Mouse (Mus musculus) lung, adult 2 months (tissue): ENCODE data around the gene Zfp420. TPM values are rescaled to one million over a fixed set of nuclear protein-coding genes. Genes with fewer than 3 reads are reported as not detected.
A peak's percentile ranks its signal among the peaks of the same experiment; 100 is the strongest.
"Not testable (repeated sequence)": the region's sequence is repeated elsewhere in the genome, so short reads cannot be mapped to it uniquely, and the experiment has no call there.

Experiments
- DNase-seq: peaks from one replicate; pipeline ENCODE4 v3.0.0; 2022
- H3K4me1 ChIP-seq: fragments of 200-500 bp; 2 replicates; pipeline ENCODE4 v1.6.1; 2011; ENCODE audit warnings: low read length; ENCODE audit not compliant: control insufficient read depth, insufficient read depth
- H3K4me3 ChIP-seq: fragments of 200-500 bp; replicated peaks from 2 replicates; pipeline ENCODE3; 2011; ENCODE audit warnings: low read depth, mild to moderate bottlenecking, control low read depth, low read length; ENCODE audit errors: extremely low read depth
- CTCF ChIP-seq: fragments of 200-500 bp; IDR thresholded peaks from 2 replicates; pipeline ENCODE4 v1.5.1; 2011; ENCODE audit warnings: mild to moderate bottlenecking, low read length, control low read depth; ENCODE audit not compliant: insufficient read depth
- POLR2A ChIP-seq: fragments of 200-500 bp; IDR thresholded peaks from 2 replicates; pipeline ENCODE4 v1.6.1; 2011; ENCODE audit warnings: low read depth, mild to moderate bottlenecking, control low read depth, low read length, borderline replicate concordance; ENCODE audit errors: extremely low read depth
- WGBS: fragments of 180-500 bp; shearing (Covaris S2); methylation state at CpG from one replicate; pipeline ENCODE4 v1.1.7; 2018; 5-methylcytosine and 5-hydroxymethylcytosine counted together
- polyA plus RNA-seq: library from polyadenylated mRNA; depleted of rRNA; stranded (reverse); fragments of >200 nt; gene quantifications from 2 replicates; pipeline ENCODE4 v1.2.3, GENCODE M21; 2012

Gene Zfp420
- polyA plus RNA-seq, 1 experiment: 1.8 TPM

GRCm38 (mm10) chr7:29839256-29839655 is 20.5 kb upstream of the Zfp420 start:
- DNase-seq: no peak
- TF ChIP-seq CTCF: no peak
- no peak for TF ChIP-seq POLR2A
- H3K4me1 ChIP-seq: no peaks in the 10 kb centered on the region
- H3K4me3 ChIP-seq: no peak overlapping the region
- 82% methylated on average over 3 of the region's 3 CpGs for WGBS

GRCm38 (mm10) chr7:29842105-29842504 is 17.7 kb upstream of the Zfp420 start:
- Histone ChIP-seq H3K4me3 (no peak overlapping the region), H3K4me1 (no peaks in the 10 kb centered on the region)
- TF ChIP-seq POLR2A (no peak), CTCF (no peak)
- DNase-seq: no peak
- WGBS: 91% methylated on average over 1 of the region's 1 CpGs

- H3K4me3 ChIP-seq: no peak overlapping the region
- no peak for TF ChIP-seq CTCF
- WGBS: 90% methylated on average over 5 of the region's 5 CpGs
- no peak for DNase-seq
- no peaks in the 10 kb centered on the region for H3K4me1 ChIP-seq
Measured at GRCm38 (mm10) chr7:29844616-29845015, 15.2 kb upstream of the Zfp420 start.

GRCm38 (mm10) chr7:29852831-29853218 is 7.0 kb upstream of the Zfp420 start:
- no peak for TF ChIP-seq CTCF
- TF ChIP-seq POLR2A: no peak
- Histone ChIP-seq H3K4me1 (0 out of 2 replicates have a peak, but pooled peaks cover 3% of the 10 kb centered on the region), H3K4me3 (peak overlapping the region; percentile 97)
- 50% methylated on average over 9 of the region's 9 CpGs for WGBS
- no peak for DNase-seq

GRCm38 (mm10) chr7:29853219-29853842 is 6.4 kb upstream of the Zfp420 start, which contains the start of gene Zfp940:
Gene Zfp940 (minus strand): TSS chr7:29853669.
- DNase-seq: peak; percentile 87
- TF ChIP-seq CTCF: no peak
- no peak for TF ChIP-seq POLR2A
- 2% methylated on average over 21 of the region's 21 CpGs for WGBS
- Histone ChIP-seq H3K4me1 (0 out of 2 replicates have a peak, but pooled peaks cover 3% of the 10 kb centered on the region), H3K4me3 (peak within 1 kb of the TSS; percentile 97)

- 90% methylated on average over 7 of the region's 7 CpGs for WGBS
- no peak for DNase-seq
- Histone ChIP-seq H3K4me1 (peaks cover 2% of the 10 kb centered on the region; the same call in 1 of the 2 replicates), H3K4me3 (no peak overlapping the region)
- no peak for TF ChIP-seq CTCF
- no peak for TF ChIP-seq POLR2A
Measured at GRCm38 (mm10) chr7:29861660-29862059, 1.9 kb downstream of the Zfp420 start.

- TF ChIP-seq POLR2A (no peak), CTCF (no peak)
- Histone ChIP-seq H3K4me3 (no peak overlapping the region), H3K4me1 (no peaks in the 10 kb centered on the region)
- DNase-seq: no peak
- WGBS: 95% methylated on average over 10 of the region's 10 CpGs
Measured at GRCm38 (mm10) chr7:29874256-29874655, 14.5 kb downstream of the Zfp420 start.

GRCm38 (mm10) chr7:29877561-29877960 is 17.8 kb downstream of the Zfp420 start:
- 95% methylated on average over 9 of the region's 9 CpGs for WGBS
- not testable (repeated sequence) for H3K4me1 ChIP-seq, H3K4me3 ChIP-seq, DNase-seq

- DNase-seq: no peak
- TF ChIP-seq CTCF (no peak), POLR2A (no peak)
- H3K4me1 ChIP-seq: no peaks in the 10 kb centered on the region
- WGBS: 78% methylated on average over 7 of the region's 7 CpGs
- H3K4me3 ChIP-seq: no peak overlapping the region
Measured at GRCm38 (mm10) chr7:29880056-29880455, 20.3 kb downstream of the Zfp420 start.

- Histone ChIP-seq H3K4me1 (no peaks in the 10 kb centered on the region), H3K4me3 (no peak overlapping the region)
- 61% methylated on average over 7 of the region's 7 CpGs for WGBS
- TF ChIP-seq POLR2A (no peak), CTCF (no peak)
- DNase-seq: no peak
Measured at GRCm38 (mm10) chr7:29880916-29881315, 21.1 kb downstream of the Zfp420 start.
